Comparison of ENCODE assay signal across 20 mouse cellular contexts in the genomic region with DNA sequence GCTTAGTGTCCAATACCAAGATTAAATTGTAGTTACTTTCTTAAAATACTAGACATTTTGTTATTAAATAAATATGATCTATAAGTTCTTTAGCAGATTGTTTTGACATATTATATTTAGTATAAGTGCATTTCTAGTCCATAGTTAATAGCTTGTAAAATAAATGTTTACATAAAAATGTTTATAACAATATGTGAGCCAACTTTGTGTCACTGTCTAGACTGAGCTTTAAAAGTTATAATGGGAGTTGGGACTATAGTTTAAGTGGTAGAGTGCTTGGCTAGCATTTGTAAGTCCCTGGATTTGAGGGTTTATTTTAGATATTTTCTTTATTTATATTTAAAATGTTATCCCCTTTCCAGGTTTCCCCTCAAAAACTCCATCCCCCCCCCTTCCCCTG.
A peak's percentile ranks its signal among the peaks of the same experiment; 100 is the strongest.
DNase-seq lines count a peak whose midpoint lies in the region; ATAC-seq and TF ChIP-seq lines count a peak whose summit lies in the region.
"Had no signal": no experiment of that assay in that cellular context is flagged by ENCODE, and none has a peak within 500 bp of the region (broad histone marks: within the 10 kb centered on the region; RNA-seq: fewer than 3 reads in every experiment).

No protein-coding gene starts in this region.

- no peak overlapping the region for H3K4me2 ChIP-seq in lung, embryonic 14.5 days
- H3K4me2 ChIP-seq in lung, embryonic 16.5 days (ENCODE audit: low read depth, low read length): no peak overlapping the region
- H3K4me2 ChIP-seq in stomach, embryonic 15.5 days: no peak overlapping the region
- H3K4me2 ChIP-seq in stomach, embryonic 16.5 days (ENCODE audit: low read depth, low read length): no peak overlapping the region
- H3K4me2 ChIP-seq: embryonic facial prominence, embryonic 12.5 days; forebrain, embryonic 13.5 days; forebrain, embryonic 15.5 days had no signal

- no peaks in the 10 kb centered on the region for H3K4me1 ChIP-seq in lung, embryonic 14.5 days (ENCODE audit: insufficient read depth)
- H3K4me1 ChIP-seq in lung, embryonic 16.5 days (replicated peaks; ENCODE audit: control insufficient read depth, insufficient read depth, low read length): no peaks in the 10 kb centered on the region
- H3K4me1 ChIP-seq in stomach, embryonic 15.5 days: no peaks in the 10 kb centered on the region
- H3K4me1 ChIP-seq in stomach, embryonic 16.5 days (ENCODE audit: control insufficient read depth, insufficient read depth, low read length): no peaks in the 10 kb centered on the region
- H3K4me1 ChIP-seq: embryonic facial prominence, embryonic 10.5 days; embryonic facial prominence, embryonic 12.5 days; forebrain, embryonic 13.5 days; forebrain, embryonic 15.5 days had no signal

- no peak overlapping the region for H3K4me3 ChIP-seq in lung, embryonic 14.5 days (ENCODE audit: low read depth, low read length)
- no peak overlapping the region for H3K4me3 ChIP-seq in lung, embryonic 16.5 days (ENCODE audit: low read length)
- no peak overlapping the region for H3K4me3 ChIP-seq in stomach, embryonic 15.5 days (replicated peaks)
- no peak overlapping the region for H3K4me3 ChIP-seq in stomach, embryonic 16.5 days (replicated peaks; ENCODE audit: low read length)
- H3K4me3 ChIP-seq: embryonic facial prominence, embryonic 10.5 days; embryonic facial prominence, embryonic 12.5 days; forebrain, embryonic 13.5 days; forebrain, embryonic 15.5 days had no signal

- TF ChIP-seq CTCF in lung, embryonic 14.5 days (IDR thresholded peaks at IDR 0.05; ENCODE audit: low read depth): no peak

- no peaks in the 10 kb centered on the region for H3K9me3 ChIP-seq in lung, embryonic 14.5 days (ENCODE audit: low read depth, low read length)
- H3K9me3 ChIP-seq in lung, embryonic 16.5 days (ENCODE audit: control insufficient read depth, low read length): no peaks in the 10 kb centered on the region
- no peaks in the 10 kb centered on the region for H3K9me3 ChIP-seq in stomach, embryonic 15.5 days
- no peaks in the 10 kb centered on the region for H3K9me3 ChIP-seq in stomach, embryonic 16.5 days (replicated peaks; ENCODE audit: control insufficient read depth, low read length)
- H3K9me3 ChIP-seq: embryonic facial prominence, embryonic 12.5 days; forebrain, embryonic 13.5 days; forebrain, embryonic 15.5 days had no signal

- no peaks in the 10 kb centered on the region for H3K36me3 ChIP-seq in lung, embryonic 14.5 days (ENCODE audit: insufficient read depth)
- H3K36me3 ChIP-seq in lung, embryonic 16.5 days (ENCODE audit: control insufficient read depth, insufficient read depth, low read length): no peaks in the 10 kb centered on the region
- H3K36me3 ChIP-seq in stomach, embryonic 15.5 days: no peaks in the 10 kb centered on the region
- no peaks in the 10 kb centered on the region for H3K36me3 ChIP-seq in stomach, embryonic 16.5 days (ENCODE audit: control insufficient read depth, insufficient read depth, low read length)
- H3K36me3 ChIP-seq: embryonic facial prominence, embryonic 10.5 days; embryonic facial prominence, embryonic 12.5 days; forebrain, embryonic 15.5 days had no signal

- peak; percentile 78 for DNase-seq in lung, embryonic 14.5 days
- DNase-seq in lung, postnatal 14 days: no peak
- no peak for DNase-seq in lung, postnatal 10 days
- DNase-seq: adrenal gland, adult 8-10 months; adrenal gland, postnatal 14 days; adrenal gland, postnatal 36 days; cerebellum, adult 11-12 months; cerebellum, adult 2 months; cerebellum, adult 9-10 months; cerebellum, postnatal 10 days; cerebellum, postnatal 25 days had no signal

- ATAC-seq in lung, embryonic 14.5 days (ENCODE audit: insufficient read depth): peak; percentile 98
- peak; percentile 89 for ATAC-seq in lung, embryonic 16.5 days (ENCODE audit: low read depth)
- peak; percentile 70 for ATAC-seq in stomach, embryonic 15.5 days (ENCODE audit: insufficient read depth, low FRiP score, low read depth)
- peak; percentile 80 for ATAC-seq in stomach, embryonic 16.5 days (ENCODE audit: insufficient read depth, low FRiP score)
- no peak for ATAC-seq in frontal cortex, adult (ENCODE audit: low TSS enrichment)
- ATAC-seq: activated CD4-positive, CD25-positive, alpha-beta regulatory T cell, adult 4 months; forebrain, embryonic 13.5 days; forebrain, embryonic 15.5 days had no signal

- no peaks in the 10 kb centered on the region for H3K27me3 ChIP-seq in lung, embryonic 14.5 days (ENCODE audit: insufficient read depth, low read length)
- H3K27me3 ChIP-seq in lung, embryonic 16.5 days (ENCODE audit: control insufficient read depth, insufficient read depth, low read depth, low read length): no peaks in the 10 kb centered on the region
- no peaks in the 10 kb centered on the region for H3K27me3 ChIP-seq in stomach, embryonic 15.5 days (replicated peaks)
- no peaks in the 10 kb centered on the region for H3K27me3 ChIP-seq in stomach, embryonic 16.5 days (ENCODE audit: control insufficient read depth, insufficient read depth, low read length)
- H3K27me3 ChIP-seq: embryonic facial prominence, embryonic 12.5 days; forebrain, embryonic 13.5 days; forebrain, embryonic 15.5 days had no signal

- no peak overlapping the region for H3K9ac ChIP-seq in lung, embryonic 14.5 days
- no peak overlapping the region for H3K9ac ChIP-seq in lung, embryonic 16.5 days (ENCODE audit: low read length)
- no peak overlapping the region for H3K9ac ChIP-seq in stomach, embryonic 15.5 days
- no peak overlapping the region for H3K9ac ChIP-seq in stomach, embryonic 16.5 days (ENCODE audit: low read length)
- H3K9ac ChIP-seq: embryonic facial prominence, embryonic 12.5 days; forebrain, embryonic 13.5 days; forebrain, embryonic 15.5 days had no signal

- no peak overlapping the region for H3K27ac ChIP-seq in lung, embryonic 14.5 days (ENCODE audit: low read depth)
- H3K27ac ChIP-seq in lung, embryonic 16.5 days (ENCODE audit: low read length): no peak overlapping the region
- H3K27ac ChIP-seq in stomach, embryonic 15.5 days: no peak overlapping the region
- H3K27ac ChIP-seq in stomach, embryonic 16.5 days (ENCODE audit: low read length): no peak overlapping the region
- H3K27ac ChIP-seq: embryonic facial prominence, embryonic 10.5 days; embryonic facial prominence, embryonic 12.5 days; forebrain, embryonic 13.5 days; forebrain, embryonic 15.5 days had no signal
